Comparison of ENCODE assay signal across 15 mouse cellular contexts in genomic region chr2:166010321-166010720, GRCm38 (mm10). TPM values are rescaled to one million over a fixed set of nuclear protein-coding genes. Genes with fewer than 3 reads are reported as not detected.
DNase-seq lines count a peak whose midpoint lies in the region; ATAC-seq and TF ChIP-seq lines count a peak whose summit lies in the region.
"Had no signal": no experiment of that assay in that cellular context is flagged by ENCODE, and none has a peak within 500 bp of the region (broad histone marks: within the 10 kb centered on the region; RNA-seq: fewer than 3 reads in every experiment).

No protein-coding gene starts in this region.

- 49% methylated on average over 12 of the region's 12 CpGs for WGBS in embryonic facial prominence, embryonic 12.5 days
- WGBS in embryonic facial prominence, embryonic 10.5 days, result 69% methylated on average over 12 of the region's 12 CpGs
- 33% methylated on average over 12 of the region's 12 CpGs for WGBS in heart, postnatal 0 days
- 36% methylated on average over 12 of the region's 12 CpGs for WGBS in limb, embryonic 15.5 days

- TF ChIP-seq POLR2A in ES-Bruce4 (IDR thresholded peaks at IDR 0.05; ENCODE audit: insufficient read depth, low read length), result no peak

- TF ChIP-seq EP300 in heart, postnatal 0 days (IDR thresholded peaks at IDR 0.05; ENCODE audit: low read depth), result no peak
- no peak for TF ChIP-seq EP300 in ES-Bruce4 (IDR thresholded peaks at IDR 0.05; ENCODE audit: insufficient read depth, low read depth, low read length)

- H3K4me2 ChIP-seq in embryonic facial prominence, embryonic 12.5 days (replicated peaks), result no peak overlapping the region
- H3K4me2 ChIP-seq in heart, postnatal 0 days (ENCODE audit: low read depth, low read length), result peak overlapping the region; percentile 42; the same call in 1 of the 2 replicates
- H3K4me2 ChIP-seq in limb, embryonic 15.5 days, result no peak overlapping the region

- no peak for DNase-seq in embryonic facial prominence, embryonic 10.5 days (ENCODE audit: low spot score)
- no peak for DNase-seq in heart, postnatal 0 days (ENCODE audit: low spot score)
- no peak for DNase-seq in heart, postnatal 4 days
- DNase-seq in spleen, adult 18-20 months, result no peak
- no peak for DNase-seq in kidney, postnatal 10 days
- DNase-seq: adrenal gland, postnatal 14 days; kidney, postnatal 25 days; liver; lung, postnatal 10 days; thymus, postnatal 25 days had no signal

- no peaks in the 10 kb centered on the region for H3K27me3 ChIP-seq in embryonic facial prominence, embryonic 12.5 days
- no peaks in the 10 kb centered on the region for H3K27me3 ChIP-seq in embryonic facial prominence, embryonic 10.5 days (replicated peaks; ENCODE audit: low read depth, poor library complexity, severe bottlenecking)
- H3K27me3 ChIP-seq in heart, postnatal 0 days (ENCODE audit: control insufficient read depth, insufficient read depth, low read length), result no peaks in the 10 kb centered on the region
- no peaks in the 10 kb centered on the region for H3K27me3 ChIP-seq in ES-Bruce4 (ENCODE audit: control insufficient read depth, insufficient read depth, low read length, poor library complexity, severe bottlenecking)
- H3K27me3 ChIP-seq in limb, embryonic 15.5 days, result no peaks in the 10 kb centered on the region
- H3K27me3 ChIP-seq: Patski had no signal

- no peak for TF ChIP-seq CTCF in heart, postnatal 0 days (IDR thresholded peaks at IDR 0.05; ENCODE audit: low read depth)
- TF ChIP-seq CTCF in ES-Bruce4 (IDR thresholded peaks at IDR 0.05; ENCODE audit: low read depth, low read length), result no peak

- no peaks in the 10 kb centered on the region for H3K9me3 ChIP-seq in embryonic facial prominence, embryonic 12.5 days
- no peaks in the 10 kb centered on the region for H3K9me3 ChIP-seq in embryonic facial prominence, embryonic 10.5 days
- H3K9me3 ChIP-seq in heart, postnatal 0 days (replicated peaks; ENCODE audit: control insufficient read depth, low read length), result no peaks in the 10 kb centered on the region
- no peaks in the 10 kb centered on the region for H3K9me3 ChIP-seq in ES-Bruce4 (replicated peaks; ENCODE audit: control insufficient read depth, insufficient read depth, low read length, poor library complexity, severe bottlenecking)
- H3K9me3 ChIP-seq in limb, embryonic 15.5 days, result no peaks in the 10 kb centered on the region

- peak overlapping the region; percentile 54; the same call in 1 of the 2 replicates for H3K27ac ChIP-seq in embryonic facial prominence, embryonic 12.5 days
- no peak overlapping the region for H3K27ac ChIP-seq in embryonic facial prominence, embryonic 10.5 days (replicated peaks)
- H3K27ac ChIP-seq in heart, postnatal 0 days (ENCODE audit: low read depth), result 0 out of 2 replicates have a peak overlapping the region, but pooled peaks have one; percentile 35
- peak overlapping the region; percentile 55; the same call in 1 of the 2 replicates for H3K27ac ChIP-seq in ES-Bruce4 (ENCODE audit: insufficient read depth, low read length)
- peak overlapping the region; percentile 76 for H3K27ac ChIP-seq in limb, embryonic 15.5 days

- H3K36me3 ChIP-seq in embryonic facial prominence, embryonic 12.5 days, result no peaks in the 10 kb centered on the region
- peaks cover 13% of the 10 kb centered on the region for H3K36me3 ChIP-seq in embryonic facial prominence, embryonic 10.5 days (replicated peaks)
- no peaks in the 10 kb centered on the region for H3K36me3 ChIP-seq in heart, postnatal 0 days (replicated peaks; ENCODE audit: control insufficient read depth, insufficient read depth, low read length)
- H3K36me3 ChIP-seq in ES-Bruce4 (ENCODE audit: control insufficient read depth, insufficient read depth, low read length, poor library complexity, severe bottlenecking), result peaks cover 6% of the 10 kb centered on the region; the same call in 1 of the 2 replicates
- no peaks in the 10 kb centered on the region for H3K36me3 ChIP-seq in limb, embryonic 15.5 days

- no peak for ATAC-seq in embryonic facial prominence, embryonic 12.5 days (ENCODE audit: insufficient number of reproducible peaks, insufficient read depth, low FRiP score, low TSS enrichment)
- ATAC-seq in heart, postnatal 0 days (ENCODE audit: insufficient read depth, low read depth), result no peak
- no peak for ATAC-seq in limb, embryonic 15.5 days (ENCODE audit: insufficient number of reproducible peaks, low FRiP score, low TSS enrichment, low read depth)
- ATAC-seq: Patski had no signal

- peaks cover 33% of the 10 kb centered on the region for H3K4me1 ChIP-seq in embryonic facial prominence, embryonic 12.5 days
- H3K4me1 ChIP-seq in embryonic facial prominence, embryonic 10.5 days, result peaks cover 48% of the 10 kb centered on the region
- peaks cover 41% of the 10 kb centered on the region for H3K4me1 ChIP-seq in heart, postnatal 0 days (ENCODE audit: control insufficient read depth, insufficient read depth)
- peaks cover 11% of the 10 kb centered on the region for H3K4me1 ChIP-seq in ES-Bruce4 (ENCODE audit: control insufficient read depth, insufficient read depth, low read length)
- H3K4me1 ChIP-seq in limb, embryonic 15.5 days, result peaks cover 32% of the 10 kb centered on the region

- H3K4me3 ChIP-seq in embryonic facial prominence, embryonic 12.5 days, result no peak overlapping the region
- H3K4me3 ChIP-seq in embryonic facial prominence, embryonic 10.5 days, result no peak overlapping the region
- no peak overlapping the region for H3K4me3 ChIP-seq in heart, postnatal 0 days (ENCODE audit: low read depth, low read length)
- no peak overlapping the region for H3K4me3 ChIP-seq in ES-Bruce4 (ENCODE audit: low read depth, low read length)
- no peak overlapping the region for H3K4me3 ChIP-seq in limb, embryonic 15.5 days
- H3K4me3 ChIP-seq: erythroblast, embryonic 14.5 days had no signal

- no peak overlapping the region for H3K9ac ChIP-seq in embryonic facial prominence, embryonic 12.5 days
- H3K9ac ChIP-seq in heart, postnatal 0 days (replicated peaks; ENCODE audit: low read depth, low read length), result no peak overlapping the region
- H3K9ac ChIP-seq in ES-Bruce4 (ENCODE audit: low read depth, poor library complexity, severe bottlenecking), result no peak overlapping the region
- no peak overlapping the region for H3K9ac ChIP-seq in limb, embryonic 15.5 days

RNA-seq across cellular contexts. Expression of gene Ncoa3, which starts 17.9 kb away (rescaled TPM):
- 16.6 and 17.4 TPM in 2 replicates for polyA plus RNA-seq in embryonic facial prominence, embryonic 12.5 days (2016; fragmentation: Nextera tagmentation; extraction: Ambion mirVana)
- 16.0 TPM in 2 replicates for polyA plus RNA-seq in embryonic facial prominence, embryonic 10.5 days (2016; fragmentation: Nextera tagmentation; extraction: Ambion mirVana)
- 17.7 and 48.7 TPM in 2 replicates for total RNA-seq in heart, postnatal 0 days (2014; rRNA removed; ENCODE audit: low replicate concordance)
- polyA plus RNA-seq in heart, postnatal 0 days (2015; fragmentation: Nextera tagmentation; extraction: Ambion mirVana), result 5.8 and 6.2 TPM in 2 replicates
- total RNA-seq in heart, postnatal 4 days (2021), result 10 to 100 TPM; 21.2 to 23.2 TPM
- 118 and 124 TPM in 2 replicates for polyA plus RNA-seq in ES-Bruce4 (2011; ENCODE audit: insufficient read depth, insufficient read length, low read depth, missing spikeins)
- 15.4 and 16.2 TPM in 2 replicates for polyA plus RNA-seq in limb, embryonic 15.5 days (2015; fragmentation: Nextera tagmentation; extraction: Ambion mirVana)
